Mouse (Mus musculus) ES-E14 (cell line): ENCODE results near the gene Gm42688. TPM values are rescaled to one million over a fixed set of nuclear protein-coding genes. Genes with fewer than 3 reads are reported as not detected.
A peak's percentile ranks its signal among the peaks of the same experiment; 100 is the strongest.

Experiments
- DNase-seq: peaks from one replicate; pipeline ENCODE4 v3.0.0-alpha.2; 2013; ENCODE audit warnings: low read depth, low spot score
- H3K27ac ChIP-seq: 2 replicates; pipeline ENCODE4 v1.5.1; 2012; ENCODE audit warnings: low read depth, mild to moderate bottlenecking, low read length, moderate library complexity, mixed read lengths; ENCODE audit not compliant: poor library complexity, insufficient read depth, severe bottlenecking
- H3K36me3 ChIP-seq: 2 replicates; pipeline ENCODE4 v1.6.1; 2012; ENCODE audit warnings: mild to moderate bottlenecking, low read length, moderate library complexity, mixed read lengths; ENCODE audit not compliant: control insufficient read depth, poor library complexity, insufficient read depth, severe bottlenecking
- H3K4me1 ChIP-seq, 2 experiments: fragments of 150-350 bp in 1 of 2; sonication (generic) in 1 of 2; 2 replicates each; pipeline ENCODE4 v1.6.1; 2012; ENCODE audit warnings: low read length in 2 of 2, mild to moderate bottlenecking in 1 of 2, mixed read lengths in 1 of 2; ENCODE audit not compliant: control insufficient read depth in 2 of 2, insufficient read depth in 2 of 2, poor library complexity in 1 of 2
- H3K4me3 ChIP-seq, 2 experiments: fragments of 150-350 bp in 1 of 2; sonication (generic) in 1 of 2; 2 replicates each; pipeline ENCODE4 v1.5.1; 2012; ENCODE audit warnings: low read length in 2 of 2, low read depth in 1 of 2, mild to moderate bottlenecking in 1 of 2, mixed read lengths in 1 of 2; ENCODE audit not compliant: insufficient read depth in 1 of 2, poor library complexity in 1 of 2, severe bottlenecking in 1 of 2
- H3K9ac ChIP-seq: 2 replicates; pipeline ENCODE4 v1.6.1; 2012; ENCODE audit warnings: low read depth, mild to moderate bottlenecking, low read length, mixed read lengths; ENCODE audit not compliant: poor library complexity, insufficient read depth, severe bottlenecking
- H3K9me3 ChIP-seq: fragments of 150-350 bp; sonication (generic); 2 replicates; pipeline ENCODE4 v1.6.1; 2012; ENCODE audit warnings: low read depth, mild to moderate bottlenecking, low read length; ENCODE audit not compliant: control insufficient read depth, insufficient read depth
- CHD2 ChIP-seq: IDR thresholded peaks from 2 replicates; pipeline ENCODE4 v1.6.1; 2014; ENCODE audit warnings: mild to moderate bottlenecking, low read depth, low read length, inconsistent platforms
- HCFC1 ChIP-seq: IDR thresholded peaks from 2 replicates; pipeline ENCODE4 v1.6.1; 2012; ENCODE audit warnings: low read length, inconsistent platforms, borderline replicate concordance; ENCODE audit not compliant: insufficient read depth
- MAFK ChIP-seq: IDR thresholded peaks from 2 replicates; pipeline ENCODE4 v1.6.1; 2014; ENCODE audit warnings: mild to moderate bottlenecking, low read depth, low read length, inconsistent platforms; ENCODE audit not compliant: insufficient read depth
- ZC3H11A ChIP-seq: IDR thresholded peaks from 2 replicates; pipeline ENCODE4 v1.6.1; 2012; ENCODE audit warnings: low read depth, mild to moderate bottlenecking, inconsistent platforms, low read length, borderline replicate concordance
- ZNF384 ChIP-seq: IDR thresholded peaks from 2 replicates; pipeline ENCODE4 v1.6.1; 2012; ENCODE audit warnings: low read depth, low read length, inconsistent platforms
- in situ Hi-C, 2 experiments: fragments of 600-800 bp; cut with MboI; formaldehyde crosslinking; loops; one replicate each; pipeline ENCODE4 v1.15.1; 2025; ENCODE audit warnings: low sequenced_read_pairs in 2 of 2, inconsistent platforms in 1 of 2; ENCODE audit not compliant: unreplicated experiment in 2 of 2
- total RNA-seq: library from RNA; depleted of rRNA; stranded (reverse); fragments of 300-350 nt; gene quantifications from 2 replicates; pipeline ENCODE4 v1.2.3, GENCODE M21; 2012; rRNA removed

Gene Gm42688
- total RNA-seq = 1.3 and 1.8 TPM in 2 replicates

GRCm38 (mm10) chr6:83101316-83101687 is at the start of gene Gm42688, which contains the start of gene Ccdc142:
TSS of gene Gm42688 (plus strand) at chr6:83101617.
TSS of gene Ccdc142 (plus strand) at chr6:83101601.
- in situ Hi-C loops = no loop called here
- no peak within 1 kb of the TSS for H3K27ac ChIP-seq

GRCm38 (mm10) chr6:83053136-83053960 is 48.1 kb upstream of the Gm42688 start:
- H3K9me3 ChIP-seq = no peaks in the 10 kb centered on the region
- peaks cover 0 to 8% of the 10 kb centered on the region in 2 experiments; a peak in 1 of 4 replicates for H3K4me1 ChIP-seq
- H3K4me3 ChIP-seq = peak overlapping the region; percentile 89 to 97
- peak overlapping the region; percentile 95 for H3K9ac ChIP-seq
- DNase-seq = no peak
- H3K27ac ChIP-seq = no peak overlapping the region
- peaks cover 19% of the 10 kb centered on the region for H3K36me3 ChIP-seq
- TF ChIP-seq ZC3H11A (no peak), CHD2 (no peak), MAFK (no peak), HCFC1 (no peak), ZNF384 (no peak)
- in situ Hi-C loops = loop anchor here (25.0 kb wide), 2 partner anchors 659 to 1534 kb away; partner anchors contain the start of genes Cyp26b1 (in 1 of the 2) and Vax2 (in 1 of the 2)

More at GRCm38 (mm10) chr6:83101316-83101687, at the start of gene Gm42688, which contains the start of gene Ccdc142:
- peak; percentile 87 for TF ChIP-seq HCFC1
- no peak for TF ChIP-seq MAFK
- 0 out of 2 replicates have a peak, but pooled peaks have one; percentile 47 for TF ChIP-seq CHD2
- Histone ChIP-seq H3K4me1 (no peaks in the 10 kb centered on the region), H3K36me3 (no peaks in the 10 kb centered on the region), H3K9ac (peak within 1 kb of the TSS; percentile 76), H3K4me3 (peak within 1 kb of the TSS; percentile 79 to 83), H3K9me3 (no peaks in the 10 kb centered on the region)
- DNase-seq = peak; percentile 80

GRCm38 (mm10) chr6:83054074-83054851 is 47.2 kb upstream of the Gm42688 start, which contains the start of gene Aup1:
TSS of gene Aup1 (plus strand) at chr6:83054521.
- peak; percentile 98 for DNase-seq
- in situ Hi-C loops = loop anchor here (25.0 kb wide), 2 partner anchors 658 to 1533 kb away; partner anchors contain the start of genes Cyp26b1 (in 1 of the 2) and Vax2 (in 1 of the 2)
- TF ChIP-seq ZC3H11A = no peak
- TF ChIP-seq HCFC1 = peak; percentile 99
- 0 out of 2 replicates have a peak, but pooled peaks have one; percentile 45 for TF ChIP-seq CHD2
- TF ChIP-seq MAFK = no peak
- H3K4me1 ChIP-seq = peaks cover 0 to 9% of the 10 kb centered on the region in 2 experiments; a peak in 1 of 4 replicates
- H3K27ac ChIP-seq = peak within 1 kb of the TSS; percentile 70; the same call in 1 of the 2 replicates
- H3K9ac ChIP-seq = peak within 1 kb of the TSS; percentile 95
- peak within 1 kb of the TSS; percentile 89 to 97 for H3K4me3 ChIP-seq
- H3K9me3 ChIP-seq = no peaks in the 10 kb centered on the region
- peaks cover 19% of the 10 kb centered on the region for H3K36me3 ChIP-seq

- Histone ChIP-seq H3K36me3 (peaks cover 19% of the 10 kb centered on the region), H3K4me3 (peak within 1 kb of the TSS; percentile 89 to 97), H3K9me3 (no peaks in the 10 kb centered on the region), H3K4me1 (peaks cover 0 to 9% of the 10 kb centered on the region in 2 experiments; a peak in 1 of 4 replicates), H3K27ac (peak within 1 kb of the TSS; percentile 70; the same call in 1 of the 2 replicates), H3K9ac (peak within 1 kb of the TSS; percentile 95)
- TF ChIP-seq CHD2 (no peak), ZC3H11A (no peak), MAFK (no peak), HCFC1 (no peak), ZNF384 (no peak)
- in situ Hi-C loops = loop anchor here (25.0 kb wide), 2 partner anchors 657 to 1532 kb away; partner anchors contain the start of genes Cyp26b1 (in 1 of the 2) and Vax2 (in 1 of the 2)
- no peak for DNase-seq
Observed at GRCm38 (mm10) chr6:83054871-83055431, 46.5 kb upstream of the Gm42688 start, which contains the start of gene Htra2. TSS of gene Htra2 (minus strand) at chr6:83055273.
